Mouse (Mus musculus) heart, postnatal 0 days (tissue): Measurements from ENCODE around the gene Il1f6.
"Not testable (repeated sequence)": the region's sequence is repeated elsewhere in the genome, so short reads cannot be mapped to it uniquely, and the experiment has no call there.

Experiments
- CTCF ChIP-seq: IDR thresholded peaks from 2 replicates; pipeline ENCODE4 v1.5.1; 2016; ENCODE audit warnings: antibody characterized with exemption, control low read depth, low read depth
- EP300 ChIP-seq: IDR thresholded peaks from 2 replicates; pipeline ENCODE4 v1.6.1; 2016; ENCODE audit warnings: antibody characterized with exemption, low read depth

DNA sequence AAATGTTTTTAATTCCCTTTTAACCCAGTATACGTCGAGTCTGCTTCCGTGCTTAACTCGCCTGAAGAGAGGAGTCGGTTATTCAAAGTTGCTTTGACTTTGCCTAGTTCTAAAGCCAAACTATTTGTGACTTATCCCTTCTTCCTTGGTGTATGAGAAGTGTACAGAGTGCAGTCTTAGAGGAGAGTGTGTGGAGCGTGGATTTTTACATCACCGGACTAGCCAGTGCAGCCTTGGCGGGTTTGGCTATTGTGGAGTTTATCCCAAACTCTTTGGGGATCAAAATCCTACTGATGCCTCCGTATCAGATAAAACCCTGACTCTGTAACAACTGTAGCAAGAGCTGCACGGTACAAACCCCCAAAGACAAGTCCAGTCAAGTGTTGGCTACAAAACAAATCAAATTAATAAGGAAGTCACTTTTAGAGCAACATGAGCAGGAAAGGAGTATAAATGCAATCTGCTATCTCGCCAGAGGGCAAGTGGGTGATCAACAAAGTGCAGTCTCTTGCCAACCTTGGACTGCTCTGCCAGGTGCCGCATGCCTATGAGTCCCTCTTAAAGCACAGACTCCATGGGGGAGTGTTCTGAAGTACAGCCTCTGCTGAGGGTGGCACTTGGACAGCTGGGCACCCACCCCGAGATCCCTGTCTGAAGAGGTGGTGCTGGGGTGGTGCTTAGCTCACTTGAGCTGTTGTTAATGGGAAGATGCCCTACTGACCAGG, 32.6 kb upstream of the Il1f6 start:
- TF ChIP-seq EP300, CTCF: not testable (repeated sequence)
